Mouse (Mus musculus): Measurements from ENCODE around the gene Aldh4a1.

DNA sequence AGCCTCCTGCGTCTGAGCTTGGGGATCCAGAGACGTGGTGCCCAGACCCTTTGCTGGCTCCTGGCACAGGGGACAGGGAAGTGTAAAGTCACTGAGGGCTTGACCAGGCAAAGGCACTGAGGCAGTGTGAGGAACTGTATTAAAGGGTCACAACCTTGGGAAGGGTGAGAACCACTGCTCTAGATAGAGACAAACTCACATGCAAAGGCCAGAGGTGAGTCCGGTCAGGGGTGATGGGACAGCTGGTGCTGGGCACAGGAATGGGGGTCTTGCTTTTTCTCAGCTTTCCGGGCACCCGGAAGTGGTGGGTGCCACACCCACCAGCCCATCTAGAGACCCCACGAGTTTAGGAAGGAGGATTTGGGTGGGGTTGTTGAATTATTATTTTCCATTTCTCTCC, 29.3 kb upstream of the Aldh4a1 start:
- TF ChIP-seq CTCF (IDR thresholded peaks at IDR 0.05), result no peak
- TF ChIP-seq EP300 (IDR thresholded peaks at IDR 0.05; ENCODE audit: insufficient read depth, low read depth, low read length), result no peak
